Mouse (Mus musculus) hindbrain, embryonic 12.5 days (tissue): Measurements from ENCODE around the gene Guk1. TPM values are rescaled to one million over a fixed set of nuclear protein-coding genes. Genes with fewer than 3 reads are reported as not detected.

Experiments
- ATAC-seq: fragments of 200-750 bp; cut with Nextera tagmentation; 2 replicates; pipeline ENCODE4 v1.8.0; 2017; ENCODE audit warnings: moderate TSS enrichment; ENCODE audit not compliant: low FRiP score
- H3K27ac ChIP-seq: fragments of 300-500 bp; sonication (generic); 2 replicates; pipeline ENCODE4 v1.5.1; 2016; ENCODE audit warnings: mild to moderate bottlenecking
- H3K27me3 ChIP-seq: fragments of 300-500 bp; sonication (generic); 2 replicates; pipeline ENCODE4 v1.6.1; 2016; ENCODE audit warnings: mild to moderate bottlenecking
- H3K36me3 ChIP-seq: fragments of 300-500 bp; sonication (generic); 2 replicates; pipeline ENCODE4 v1.6.1; 2016; ENCODE audit warnings: mild to moderate bottlenecking
- H3K4me1 ChIP-seq: fragments of 300-500 bp; sonication (generic); 2 replicates; pipeline ENCODE4 v1.6.1; 2016
- H3K4me2 ChIP-seq: fragments of 300-500 bp; sonication (generic); replicated peaks from 2 replicates; pipeline ENCODE4 v1.6.1; 2016; ENCODE audit warnings: mild to moderate bottlenecking
- H3K4me3 ChIP-seq: fragments of 300-500 bp; sonication (generic); 2 replicates; pipeline ENCODE4 v1.5.1; 2016; ENCODE audit warnings: mild to moderate bottlenecking
- H3K9ac ChIP-seq: fragments of 300-500 bp; sonication (generic); 2 replicates; pipeline ENCODE4 v1.6.1; 2016; ENCODE audit warnings: mild to moderate bottlenecking, moderate library complexity
- H3K9me3 ChIP-seq: fragments of 300-500 bp; sonication (generic); replicated peaks from 2 replicates; pipeline ENCODE4 v1.6.1; 2016; ENCODE audit warnings: mild to moderate bottlenecking
- WGBS: fragments of 180-500 bp; shearing (Covaris S2); methylation state at CpG from one replicate; pipeline ENCODE4 v1.1.7; 2016; 5-methylcytosine and 5-hydroxymethylcytosine counted together
- polyA plus RNA-seq: library from polyadenylated mRNA; unstranded; fragments of >200 nt; fragmentation: Nextera tagmentation; extraction: Ambion mirVana; gene quantifications from 2 replicates; pipeline ENCODE4 v1.2.1, GENCODE M21; 2016

Guk1 gene
- 107 and 112 TPM in 2 replicates for polyA plus RNA-seq

DNA sequence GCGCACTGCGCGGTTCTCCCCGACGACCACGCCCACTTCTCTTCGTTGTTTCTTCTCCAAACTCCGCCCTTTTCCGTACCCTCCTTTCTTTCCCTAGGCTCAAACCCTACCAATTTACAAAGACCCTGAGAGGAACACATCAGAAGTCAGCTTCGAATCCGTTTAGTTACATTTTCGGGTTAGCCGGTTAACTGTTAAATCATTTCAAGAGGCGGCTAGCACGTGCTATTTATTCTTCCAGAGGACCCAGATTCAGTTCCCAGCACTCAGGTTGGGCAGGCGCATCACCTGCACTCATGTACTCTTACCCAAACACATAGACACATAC, at the start of gene Guk1:
Gene Guk1 (minus strand): TSS at position 154 of the 328 bp plus-strand sequence.
- WGBS = 5% methylated on average over 16 of the region's 16 CpGs

GRCm38 (mm10) chr11:59239796-59240195, 47.8 kb upstream of the Guk1 start:
- 78% methylated on average over 4 of the region's 4 CpGs for WGBS
- no peak overlapping the region for H3K4me2 ChIP-seq
- H3K9me3 ChIP-seq = no peaks in the 10 kb centered on the region
- H3K4me3 ChIP-seq = no peak overlapping the region
- no peak for ATAC-seq
- no peak overlapping the region for H3K27ac ChIP-seq
- peaks cover 16% of the 10 kb centered on the region for H3K4me1 ChIP-seq
- no peak overlapping the region for H3K9ac ChIP-seq
- H3K36me3 ChIP-seq = no peaks in the 10 kb centered on the region
- H3K27me3 ChIP-seq = peaks cover 37% of the 10 kb centered on the region

More for the DNA sequence above, at the start of gene Guk1:
- Histone ChIP-seq H3K27me3 (peaks cover 8% of the 10 kb centered on the region; the same call in 1 of the 2 replicates), H3K4me1 (peaks cover 13% of the 10 kb centered on the region), H3K36me3 (no peaks in the 10 kb centered on the region), H3K4me3 (peak within 1 kb of the TSS; percentile 63), H3K27ac (peak within 1 kb of the TSS; percentile 92), H3K9me3 (no peaks in the 10 kb centered on the region), H3K9ac (peak within 1 kb of the TSS; percentile 75), H3K4me2 (peak within 1 kb of the TSS; percentile 56)
- peak; percentile 14; the same call in 1 of the 2 replicates for ATAC-seq

GRCm38 (mm10) chr11:59239428-59239785, 47.4 kb upstream of the Guk1 start:
- WGBS = 50% methylated on average over 4 of the region's 4 CpGs
- Histone ChIP-seq H3K9me3 (no peaks in the 10 kb centered on the region), H3K27me3 (peaks cover 37% of the 10 kb centered on the region), H3K4me1 (peaks cover 16% of the 10 kb centered on the region), H3K4me2 (no peak overlapping the region), H3K4me3 (no peak overlapping the region), H3K27ac (no peak overlapping the region), H3K36me3 (no peaks in the 10 kb centered on the region), H3K9ac (no peak overlapping the region)
- ATAC-seq = peak; percentile 22; the same call in 1 of the 2 replicates

DNA sequence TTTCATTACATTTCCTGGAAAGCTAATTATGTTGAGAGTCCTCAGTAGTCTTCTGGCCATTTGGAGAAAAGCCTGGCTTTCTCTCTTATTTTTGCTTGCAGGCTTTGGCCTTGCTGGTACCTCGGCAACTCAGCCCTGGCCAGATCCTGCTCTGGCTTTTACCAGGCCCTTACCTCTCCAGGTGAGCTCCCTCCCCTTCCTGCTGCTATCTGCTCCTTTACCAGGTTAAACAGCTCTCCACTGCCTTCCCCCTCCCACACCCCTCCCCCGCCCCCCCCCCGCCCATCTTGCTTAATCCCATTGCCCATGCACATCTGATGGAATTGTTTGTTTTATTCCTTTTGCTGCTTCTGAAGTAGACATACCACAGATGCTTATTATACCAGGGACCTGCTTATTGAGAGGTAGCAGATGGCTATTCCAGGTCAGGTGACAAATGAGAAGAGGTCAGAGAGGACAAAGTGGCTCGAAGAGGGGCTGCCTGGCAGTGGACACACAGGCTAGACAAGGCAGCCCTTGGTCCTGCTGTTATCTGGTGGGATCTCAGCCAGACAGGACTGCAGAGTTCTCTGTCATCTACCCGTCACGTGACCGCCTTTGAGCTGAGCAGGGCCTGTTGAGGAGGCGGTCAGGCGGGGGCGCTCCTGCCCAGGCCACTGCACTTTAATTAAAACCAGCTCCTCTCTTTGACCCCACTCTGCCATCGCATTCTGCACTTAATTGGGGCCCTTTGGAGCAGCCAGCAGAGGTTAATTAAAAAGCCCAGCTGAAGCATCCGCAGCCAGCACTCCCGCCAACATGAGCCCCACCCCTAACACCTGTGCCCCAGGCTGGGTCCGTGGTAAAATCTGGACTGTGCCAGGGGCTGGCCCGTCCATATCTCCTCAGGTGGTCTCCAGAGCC, 46.8 kb upstream of the Guk1 start:
- Histone ChIP-seq H3K9ac (no peak overlapping the region), H3K36me3 (no peaks in the 10 kb centered on the region), H3K4me2 (no peak overlapping the region), H3K4me3 (no peak overlapping the region), H3K27ac (no peak overlapping the region), H3K4me1 (peaks cover 16% of the 10 kb centered on the region), H3K9me3 (no peaks in the 10 kb centered on the region), H3K27me3 (peaks cover 32% of the 10 kb centered on the region)
- ATAC-seq = peak; percentile 84
- WGBS = 5% methylated on average over 13 of the region's 15 CpGs

DNA sequence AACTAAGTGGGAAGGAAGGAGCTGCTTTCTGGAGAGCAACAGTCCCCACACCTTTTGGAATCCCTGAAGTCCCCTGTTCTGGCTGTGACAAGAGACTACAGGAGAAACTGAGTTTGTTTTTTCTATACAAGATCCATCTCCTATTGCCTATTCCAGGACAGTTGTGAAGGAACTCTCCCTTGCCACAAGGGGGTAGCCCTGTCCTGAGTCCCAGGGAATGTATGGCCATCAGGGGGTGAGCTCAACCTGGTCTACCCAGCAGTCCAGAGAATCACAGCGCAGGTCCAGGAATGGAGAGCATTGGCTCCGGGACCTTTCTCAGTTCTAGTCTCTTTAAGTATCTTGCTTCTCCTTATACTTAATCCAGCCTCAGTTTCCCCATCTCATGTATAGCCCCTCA, 40.8 kb upstream of the Guk1 start:
- no peaks in the 10 kb centered on the region for H3K9me3 ChIP-seq
- no peak for ATAC-seq
- WGBS = 56% methylated on average over 2 of the region's 2 CpGs

DNA sequence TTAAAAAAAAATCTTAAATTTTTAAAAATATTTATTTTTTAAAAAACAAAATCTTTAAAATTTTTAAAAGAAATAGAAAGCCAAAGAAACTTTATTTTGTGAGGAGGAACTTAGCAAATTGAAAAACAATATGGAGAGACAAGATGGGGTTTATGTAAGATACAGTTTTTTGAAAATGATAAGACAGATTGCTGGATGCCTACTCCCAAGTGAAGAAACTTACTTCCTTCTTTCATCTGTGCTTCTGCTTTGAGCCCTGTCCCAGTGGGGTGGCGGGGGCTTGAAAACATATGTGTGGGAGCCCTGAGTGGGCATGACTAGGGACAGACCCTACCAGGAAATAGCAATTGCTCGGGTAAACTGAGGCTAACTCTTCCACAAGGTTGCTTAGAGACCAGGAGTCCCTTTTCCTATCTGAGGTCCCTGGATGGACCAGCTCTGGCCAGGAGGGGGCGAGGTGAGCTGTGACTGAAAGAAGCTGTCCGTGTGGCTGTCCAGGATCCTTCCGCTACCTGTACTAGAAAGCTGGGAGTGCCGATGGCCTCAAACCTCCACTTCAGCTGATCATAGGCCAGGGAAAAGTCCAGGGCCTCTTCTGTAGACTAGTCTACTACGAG, 38.2 kb upstream of the Guk1 start:
- 17% methylated on average over 7 of the region's 7 CpGs for WGBS
- no peak overlapping the region for H3K27ac ChIP-seq
- ATAC-seq = no peak
- H3K9me3 ChIP-seq = no peaks in the 10 kb centered on the region
- no peaks in the 10 kb centered on the region for H3K36me3 ChIP-seq
- H3K4me1 ChIP-seq = peaks cover 25% of the 10 kb centered on the region
- no peak overlapping the region for H3K9ac ChIP-seq
- H3K4me2 ChIP-seq = no peak overlapping the region
- no peak overlapping the region for H3K4me3 ChIP-seq
- no peaks in the 10 kb centered on the region for H3K27me3 ChIP-seq

More for the DNA sequence above, 40.8 kb upstream of the Guk1 start:
- Histone ChIP-seq H3K9ac (no peak overlapping the region), H3K4me2 (no peak overlapping the region), H3K4me1 (peaks cover 5% of the 10 kb centered on the region), H3K27me3 (peaks cover 3% of the 10 kb centered on the region; the same call in 1 of the 2 replicates), H3K4me3 (no peak overlapping the region), H3K36me3 (no peaks in the 10 kb centered on the region), H3K27ac (no peak overlapping the region)

DNA sequence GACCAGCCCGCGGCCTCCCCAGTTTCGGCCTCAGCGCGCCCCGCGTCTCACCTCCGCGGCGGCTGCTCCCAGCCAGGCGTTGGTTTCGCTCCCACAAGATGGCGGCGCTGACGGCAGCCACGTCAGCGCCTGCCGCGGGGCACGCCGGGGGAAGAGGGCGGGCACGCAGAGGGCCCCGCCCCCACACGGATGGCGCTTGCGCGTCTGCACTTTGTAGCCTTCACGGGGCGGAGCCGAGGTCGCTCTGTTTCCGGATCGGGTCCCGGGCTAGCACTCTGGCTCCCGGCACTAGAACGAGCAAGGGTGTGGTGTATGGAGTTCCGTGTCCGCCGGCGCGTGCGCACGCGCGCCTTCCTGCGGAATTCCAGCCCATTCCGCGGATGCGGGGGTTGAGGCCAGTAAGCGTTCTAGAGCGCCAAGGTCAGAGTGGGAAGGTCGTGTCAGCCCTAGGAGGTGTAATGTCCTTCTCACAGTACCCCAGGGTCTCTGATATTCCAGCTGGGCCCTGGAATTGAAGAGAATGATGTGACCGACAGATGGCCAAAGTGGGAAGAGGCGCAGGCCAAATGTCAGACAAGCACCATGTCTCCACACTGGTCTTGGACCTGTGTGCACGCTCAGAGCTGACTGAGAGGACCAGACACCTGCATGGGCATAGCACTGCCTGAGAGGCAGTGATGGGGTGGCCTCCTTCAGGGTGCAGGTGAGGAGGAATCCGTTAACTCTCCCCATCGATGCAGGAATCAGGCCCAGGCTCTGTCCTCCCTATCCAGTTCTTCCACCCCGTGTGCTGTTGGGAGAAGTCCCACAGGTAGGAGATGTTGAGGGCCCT, 36.3 kb upstream of the Guk1 start, which contains the start of gene Arf1:
Gene Arf1 (minus strand): TSS at position 149 of the 832 bp plus-strand sequence.
- Histone ChIP-seq H3K27ac (peak within 1 kb of the TSS; percentile 96), H3K36me3 (peaks cover 4% of the 10 kb centered on the region; the same call in 1 of the 2 replicates), H3K9me3 (no peaks in the 10 kb centered on the region), H3K4me2 (peak within 1 kb of the TSS; percentile 96), H3K9ac (peak within 1 kb of the TSS; percentile 99), H3K4me1 (peaks cover 33% of the 10 kb centered on the region), H3K4me3 (peak within 1 kb of the TSS; percentile 98), H3K27me3 (no peaks in the 10 kb centered on the region)
- ATAC-seq = peak; percentile 94
- 4% methylated on average over 59 of the region's 59 CpGs for WGBS

DNA sequence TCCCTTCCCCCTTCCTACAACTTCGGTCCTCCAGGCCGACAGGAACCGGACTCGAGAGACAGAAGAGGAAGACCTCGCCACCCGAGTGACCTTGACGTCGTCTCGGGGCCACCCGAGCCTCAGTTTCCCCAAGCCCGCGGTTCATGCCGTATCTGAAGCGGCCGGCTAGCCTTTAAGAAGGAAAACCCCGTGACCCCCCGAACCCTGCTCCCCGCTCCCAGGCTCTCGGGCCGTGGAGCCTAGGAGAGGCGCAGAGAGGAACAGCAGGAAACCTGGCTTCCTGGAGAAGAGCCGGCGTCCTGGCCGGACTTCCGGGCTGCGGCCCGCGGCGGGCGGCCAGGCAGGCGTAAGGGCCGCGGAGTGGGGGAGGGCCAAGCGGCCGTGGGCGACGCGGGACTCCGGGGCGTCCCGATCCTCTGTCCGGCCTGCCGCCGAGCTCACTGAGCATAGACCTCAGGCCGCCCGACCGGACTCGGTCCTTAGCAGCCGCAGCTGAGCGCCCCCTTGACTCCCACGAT, 35.7 kb upstream of the Guk1 start:
- H3K4me2 ChIP-seq = peak overlapping the region; percentile 96
- no peaks in the 10 kb centered on the region for H3K9me3 ChIP-seq
- H3K27me3 ChIP-seq = no peaks in the 10 kb centered on the region
- peak overlapping the region; percentile 96 for H3K27ac ChIP-seq
- WGBS = under 1% methylated on average over 50 of the region's 51 CpGs
- H3K4me3 ChIP-seq = peak overlapping the region; percentile 98
- ATAC-seq = peak; percentile 80
- H3K4me1 ChIP-seq = peaks cover 33% of the 10 kb centered on the region
- peak overlapping the region; percentile 99 for H3K9ac ChIP-seq
- H3K36me3 ChIP-seq = peaks cover 5% of the 10 kb centered on the region; the same call in 1 of the 2 replicates

DNA sequence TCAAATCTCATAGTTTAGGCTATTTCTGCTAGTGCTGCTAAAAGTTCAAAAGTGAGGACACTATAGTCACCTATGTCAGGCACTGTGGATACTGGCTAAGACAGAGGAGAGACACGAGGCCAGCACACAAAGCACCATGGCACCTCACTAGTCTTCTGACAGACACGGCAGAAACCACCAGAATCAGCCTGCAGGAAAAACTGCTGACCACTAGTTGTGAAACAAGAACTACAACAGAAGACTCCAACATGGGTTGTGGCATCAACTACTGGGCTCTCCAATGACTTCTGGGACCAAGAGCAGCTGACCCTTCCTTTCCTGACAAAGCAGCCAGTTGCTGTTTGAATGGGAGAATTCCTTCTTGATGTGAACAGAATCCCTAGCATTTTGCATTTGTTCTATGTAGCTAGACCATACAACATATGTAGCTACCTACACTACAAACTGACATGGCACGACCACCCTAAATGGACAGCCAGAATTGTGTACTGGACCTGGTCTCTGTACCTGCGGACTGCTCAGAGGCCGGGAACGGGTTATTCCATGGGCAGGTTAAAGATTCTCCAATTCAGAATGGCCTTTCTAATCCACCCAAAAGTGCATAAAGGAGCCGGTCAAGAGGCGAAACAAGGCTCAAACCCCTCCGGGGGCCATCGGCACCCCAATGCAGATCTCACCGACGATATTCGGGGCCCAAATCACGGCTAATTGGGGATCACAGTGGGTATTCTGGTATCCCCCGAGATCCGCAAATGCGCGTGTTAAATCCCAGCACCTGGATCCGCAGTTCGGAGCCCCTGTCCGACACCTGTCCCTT, 35.0 kb upstream of the Guk1 start:
- Histone ChIP-seq H3K27ac (peak overlapping the region; percentile 96), H3K4me2 (peak overlapping the region; percentile 96), H3K4me3 (peak overlapping the region; percentile 98), H3K27me3 (no peaks in the 10 kb centered on the region), H3K36me3 (peaks cover 5% of the 10 kb centered on the region; the same call in 1 of the 2 replicates), H3K9ac (peak overlapping the region; percentile 99), H3K9me3 (no peaks in the 10 kb centered on the region), H3K4me1 (peaks cover 33% of the 10 kb centered on the region)
- WGBS = 5% methylated on average over 21 of the region's 21 CpGs
- no peak for ATAC-seq

GRCm38 (mm10) chr11:59226251-59226650, 34.2 kb upstream of the Guk1 start:
- Histone ChIP-seq H3K9me3 (no peaks in the 10 kb centered on the region), H3K36me3 (peaks cover 5% of the 10 kb centered on the region; the same call in 1 of the 2 replicates), H3K9ac (peak overlapping the region; percentile 99), H3K27ac (peak overlapping the region; percentile 8; the same call in 1 of the 2 replicates), H3K27me3 (no peaks in the 10 kb centered on the region), H3K4me2 (peak overlapping the region; percentile 96), H3K4me3 (peak overlapping the region; percentile 98), H3K4me1 (peaks cover 38% of the 10 kb centered on the region)
- ATAC-seq = no peak
- 69% methylated on average over 3 of the region's 3 CpGs for WGBS

- Histone ChIP-seq H3K4me2 (0 out of 2 replicates have a peak overlapping the region, but pooled peaks have one; percentile 15), H3K4me1 (peaks cover 39% of the 10 kb centered on the region), H3K27ac (no peak overlapping the region), H3K9me3 (no peaks in the 10 kb centered on the region), H3K4me3 (no peak overlapping the region), H3K36me3 (peaks cover 8% of the 10 kb centered on the region), H3K9ac (no peak overlapping the region; the same call in 1 of the 2 replicates), H3K27me3 (no peaks in the 10 kb centered on the region)
- 91% methylated on average over 2 of the region's 2 CpGs for WGBS
- ATAC-seq = no peak
Observed at GRCm38 (mm10) chr11:59225167-59225566, 33.2 kb upstream of the Guk1 start.
